Mouse (Mus musculus) thymus, adult 2 months (tissue): ENCODE measurements around the gene Podxl. TPM values are rescaled to one million over a fixed set of nuclear protein-coding genes. Genes with fewer than 3 reads are reported as not detected.

Experiments used
- DNase-seq: peaks from one replicate; pipeline ENCODE4 v3.0.0; 2021
- H3K27ac ChIP-seq: fragments of 200-500 bp; 2 replicates; pipeline ENCODE4 v1.5.1; 2012; ENCODE audit warnings: low read length, control low read depth; ENCODE audit not compliant: control insufficient read depth, insufficient read depth
- H3K27me3 ChIP-seq: fragments of 200-500 bp; 2 replicates; pipeline ENCODE4 v1.6.1; 2012; ENCODE audit warnings: mild to moderate bottlenecking, low read length, moderate library complexity, mixed read lengths; ENCODE audit not compliant: control insufficient read depth, insufficient read depth
- H3K36me3 ChIP-seq: fragments of 200-500 bp; 2 replicates; pipeline ENCODE4 v1.6.1; 2012; ENCODE audit warnings: mild to moderate bottlenecking, low read length, moderate library complexity; ENCODE audit not compliant: control insufficient read depth, insufficient read depth
- H3K4me1 ChIP-seq: fragments of 200-500 bp; replicated peaks from 2 replicates; pipeline ENCODE4 v1.6.1; 2012; ENCODE audit warnings: low read length; ENCODE audit not compliant: control insufficient read depth, insufficient read depth
- H3K4me3 ChIP-seq: fragments of 200-500 bp; 2 replicates; pipeline ENCODE4 v1.5.1; 2012; ENCODE audit warnings: mild to moderate bottlenecking, low read length, control low read depth, moderate library complexity; ENCODE audit not compliant: control insufficient read depth, insufficient read depth
- CTCF ChIP-seq: fragments of 200-500 bp; IDR thresholded peaks from 2 replicates; pipeline ENCODE4 v1.5.1; 2012; ENCODE audit warnings: mild to moderate bottlenecking, control low read depth, low read length, moderate library complexity, borderline replicate concordance; ENCODE audit not compliant: control insufficient read depth, poor library complexity, insufficient read depth; ENCODE audit errors: extremely low read depth
- POLR2A ChIP-seq: fragments of 200-500 bp; IDR thresholded peaks from 2 replicates; pipeline ENCODE4 v1.6.1; 2012; ENCODE audit warnings: mild to moderate bottlenecking, low read length, control low read depth, moderate library complexity; ENCODE audit not compliant: control insufficient read depth, poor library complexity, insufficient read depth; ENCODE audit errors: extremely low read depth
- WGBS: fragments of 180-500 bp; shearing (Covaris S2); methylation state at CpG from one replicate; pipeline ENCODE4 v1.1.7; 2018; 5-methylcytosine and 5-hydroxymethylcytosine counted together
- polyA plus RNA-seq: library from polyadenylated mRNA; depleted of rRNA; stranded (reverse); fragments of >200 nt; gene quantifications from 2 replicates; pipeline ENCODE4 v1.2.3, GENCODE M21; 2012

The Podxl gene
- polyA plus RNA-seq, 1 experiment: 6.6 TPM

- Histone ChIP-seq H3K27ac (no peak overlapping the region), H3K4me1 (no peaks in the 10 kb centered on the region), H3K4me3 (no peak overlapping the region), H3K36me3 (no peaks in the 10 kb centered on the region), H3K27me3 (no peaks in the 10 kb centered on the region)
- 95% methylated on average over 3 of the region's 3 CpGs for WGBS
- DNase-seq: no peak
- TF ChIP-seq CTCF: no peak
These were observed 27.9 kb upstream of the Podxl start for GRCm38 (mm10) chr6:31591676-31592075.

- H3K36me3 ChIP-seq: no peaks in the 10 kb centered on the region
- DNase-seq: no peak
- 97% methylated on average over 2 of the region's 2 CpGs for WGBS
- TF ChIP-seq POLR2A (no peak), CTCF (no peak)
- H3K4me1 ChIP-seq: no peaks in the 10 kb centered on the region
- H3K27me3 ChIP-seq: no peaks in the 10 kb centered on the region
- H3K4me3 ChIP-seq: no peak overlapping the region
- no peak overlapping the region for H3K27ac ChIP-seq
These were observed 27.0 kb upstream of the Podxl start for GRCm38 (mm10) chr6:31590754-31591153.

GRCm38 (mm10) chr6:31589268-31589667, 25.5 kb upstream of the Podxl start:
- no peak overlapping the region for H3K27ac ChIP-seq
- no peaks in the 10 kb centered on the region for H3K36me3 ChIP-seq
- DNase-seq: no peak
- WGBS: 82% methylated on average over 3 of the region's 3 CpGs
- H3K27me3 ChIP-seq: no peaks in the 10 kb centered on the region
- no peak overlapping the region for H3K4me3 ChIP-seq
- H3K4me1 ChIP-seq: no peaks in the 10 kb centered on the region
- TF ChIP-seq CTCF (no peak), POLR2A (no peak)

- no peaks in the 10 kb centered on the region for H3K4me1 ChIP-seq
These were observed 23.9 kb upstream of the Podxl start for GRCm38 (mm10) chr6:31587655-31588054.

DNA sequence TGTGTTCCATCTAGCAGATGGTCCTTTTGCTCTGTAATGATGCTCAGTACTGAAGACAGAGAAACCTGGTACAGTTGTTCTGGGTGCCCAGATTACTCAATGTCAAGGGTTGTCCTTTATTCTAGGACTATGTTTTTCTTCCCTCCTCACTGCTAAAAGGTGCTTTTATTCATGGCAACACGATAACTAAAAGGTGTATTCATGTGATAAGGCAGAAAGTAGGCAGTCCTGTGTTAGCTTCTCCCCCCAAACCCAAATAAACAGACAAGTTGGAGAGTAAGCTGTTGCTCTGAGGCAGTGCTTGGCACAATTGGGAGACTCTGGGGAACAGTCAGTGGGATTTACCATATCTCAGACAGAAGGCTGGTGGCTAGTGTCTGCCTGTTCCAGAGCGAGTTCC, 22.3 kb upstream of the Podxl start:
- Histone ChIP-seq H3K36me3 (no peaks in the 10 kb centered on the region), H3K27ac (no peak overlapping the region), H3K27me3 (no peaks in the 10 kb centered on the region), H3K4me3 (no peak overlapping the region), H3K4me1 (no peaks in the 10 kb centered on the region)
- no peak for DNase-seq
- 90% methylated on average over 2 of the region's 2 CpGs for WGBS
- no peak for TF ChIP-seq CTCF
- TF ChIP-seq POLR2A: no peak

More at GRCm38 (mm10) chr6:31587655-31588054, 23.9 kb upstream of the Podxl start:
- Histone ChIP-seq H3K36me3 (no peaks in the 10 kb centered on the region), H3K4me3 (no peak overlapping the region), H3K27me3 (no peaks in the 10 kb centered on the region), H3K27ac (no peak overlapping the region)
- no peak for DNase-seq
- TF ChIP-seq CTCF (no peak), POLR2A (no peak)
- WGBS: 88% methylated on average over 4 of the region's 4 CpGs

DNA sequence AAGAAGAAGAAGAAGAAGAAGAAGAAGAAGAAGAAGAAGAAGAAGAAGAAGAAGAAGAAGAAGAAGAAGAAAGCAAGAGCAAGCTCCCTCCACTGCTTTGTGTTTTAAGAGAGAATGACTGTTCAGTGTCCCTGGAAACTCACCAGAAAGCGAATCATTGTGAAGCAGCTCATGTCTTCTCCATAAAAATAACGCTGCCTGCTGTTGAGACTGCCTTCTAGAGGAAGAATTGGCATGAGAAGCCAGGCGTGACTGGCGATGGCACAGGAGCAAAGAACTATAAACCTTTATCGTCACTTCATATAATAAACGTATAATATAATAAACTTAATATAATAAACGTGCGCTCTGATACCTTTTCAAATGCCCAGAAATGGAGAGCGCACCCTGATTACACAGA, 12.4 kb upstream of the Podxl start:
- no peak for TF ChIP-seq CTCF
- TF ChIP-seq POLR2A: no peak
- WGBS: 94% methylated on average over 9 of the region's 9 CpGs

DNA sequence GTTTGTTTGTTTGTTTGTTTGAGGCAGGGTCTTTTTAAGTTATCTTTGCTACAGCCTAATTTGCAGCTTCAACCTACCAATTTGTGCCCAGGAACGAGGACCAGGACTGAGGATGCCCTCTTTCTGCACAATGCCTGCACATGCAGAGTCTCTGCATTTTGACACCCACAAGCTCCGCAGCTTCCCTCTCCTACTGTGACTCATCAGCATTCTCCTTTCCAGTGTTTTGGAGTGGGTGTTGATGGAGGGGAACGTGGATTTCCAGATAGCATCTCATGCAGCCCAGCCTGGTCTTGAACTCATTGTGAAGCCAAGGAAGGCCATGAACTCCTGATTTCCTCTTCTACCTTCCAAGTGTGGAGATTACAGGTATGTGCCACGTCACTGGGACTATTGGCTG, 11.3 kb upstream of the Podxl start:
- Histone ChIP-seq H3K36me3 (no peaks in the 10 kb centered on the region), H3K4me1 (no peaks in the 10 kb centered on the region), H3K27me3 (no peaks in the 10 kb centered on the region), H3K27ac (no peak overlapping the region), H3K4me3 (no peak overlapping the region)
- 72% methylated on average over 4 of the region's 4 CpGs for WGBS
- no peak for DNase-seq
- TF ChIP-seq CTCF (no peak), POLR2A (no peak)

More for the DNA sequence above, 12.4 kb upstream of the Podxl start:
- Histone ChIP-seq H3K36me3 (no peaks in the 10 kb centered on the region), H3K27ac (no peak overlapping the region), H3K27me3 (no peaks in the 10 kb centered on the region), H3K4me1 (no peaks in the 10 kb centered on the region), H3K4me3 (no peak overlapping the region)
- no peak for DNase-seq

- DNase-seq: no peak
- TF ChIP-seq CTCF (no peak), POLR2A (no peak)
- no peaks in the 10 kb centered on the region for H3K4me1 ChIP-seq
- H3K27me3 ChIP-seq: peaks cover 4% of the 10 kb centered on the region; the same call in 1 of the 2 replicates
- 87% methylated on average over 3 of the region's 3 CpGs for WGBS
- H3K4me3 ChIP-seq: no peak overlapping the region
- H3K36me3 ChIP-seq: no peaks in the 10 kb centered on the region
- no peak overlapping the region for H3K27ac ChIP-seq
These were observed 7.7 kb upstream of the Podxl start for GRCm38 (mm10) chr6:31571459-31571858.
